Mouse (Mus musculus) kidney, adult 9 months (tissue): ENCODE results near the gene Gm5269.
A peak's percentile ranks its signal among the peaks of the same experiment; 100 is the strongest.

Experiments
- DNase-seq: peaks from one replicate; pipeline ENCODE4 v3.0.0; 2022

Gene Gm5269

DNA sequence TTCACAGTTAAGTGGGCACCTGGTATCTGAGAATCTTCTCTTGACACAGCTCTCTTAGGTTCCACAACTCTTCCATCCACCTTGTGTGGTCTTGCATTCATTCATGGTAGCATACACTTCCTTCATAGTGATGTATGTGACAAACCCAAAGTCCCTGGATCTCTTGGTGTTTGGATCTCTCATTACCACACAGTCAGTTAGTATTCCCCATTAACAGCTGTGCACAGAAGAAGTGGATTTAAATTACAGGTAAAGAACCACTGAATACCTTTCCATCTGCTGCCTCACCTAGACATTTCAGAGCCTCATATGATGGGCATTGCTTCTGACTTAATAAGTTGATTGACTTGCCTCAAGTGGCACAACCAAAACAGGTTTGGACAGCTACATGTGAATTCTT is at the start of gene Gm5269:
Gene Gm5269, minus strand, starts transcription at position 101 of the 400 bp plus-strand sequence.
- no peak for DNase-seq

- DNase-seq: no peak
These were observed 41.1 kb upstream of the Gm5269 start for GRCm38 (mm10) chr1:45931127-45931526.

DNA sequence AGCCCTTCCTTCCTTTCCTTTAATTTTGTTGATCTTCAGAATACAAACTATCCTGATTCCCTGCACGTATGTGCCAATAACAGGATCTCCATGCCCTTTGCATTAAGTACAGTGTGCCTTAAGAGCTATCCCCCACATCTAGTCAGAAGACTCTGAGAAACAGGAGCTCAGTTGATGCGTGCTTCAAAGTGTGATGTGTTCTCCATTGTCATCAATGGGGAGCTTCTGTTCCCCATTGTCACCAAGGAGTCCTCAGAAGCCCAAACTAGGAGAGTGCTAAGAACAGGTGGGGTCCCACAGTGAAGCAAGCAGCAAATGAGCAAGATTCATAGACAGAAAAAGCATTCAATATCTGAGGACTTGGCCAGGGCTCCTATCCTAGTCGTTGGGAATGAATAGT is 36.8 kb upstream of the Gm5269 start:
- no peak for DNase-seq

DNA sequence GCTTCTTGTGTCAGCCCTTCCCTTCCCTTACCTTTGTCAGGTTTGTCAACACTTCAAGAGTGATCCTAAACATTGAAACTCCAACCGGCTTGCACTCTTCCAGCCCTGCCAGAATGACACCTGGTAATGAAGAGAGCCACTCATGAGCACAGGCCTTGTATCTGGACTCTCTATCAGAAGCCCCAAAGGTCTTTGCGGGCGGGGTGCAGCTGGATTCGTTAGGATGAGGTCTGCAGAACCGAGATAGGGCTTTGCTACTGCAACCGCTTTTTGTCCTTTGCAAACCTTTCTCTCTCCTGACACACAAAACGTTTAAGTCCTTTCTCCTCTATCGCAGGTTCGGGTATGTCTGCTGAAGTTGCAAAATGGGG is 36.3 kb upstream of the Gm5269 start, which contains the start of gene Slc40a1:
Gene Slc40a1, minus strand, starts transcription at position 131 of the 371 bp plus-strand sequence.
- DNase-seq: no peak

DNA sequence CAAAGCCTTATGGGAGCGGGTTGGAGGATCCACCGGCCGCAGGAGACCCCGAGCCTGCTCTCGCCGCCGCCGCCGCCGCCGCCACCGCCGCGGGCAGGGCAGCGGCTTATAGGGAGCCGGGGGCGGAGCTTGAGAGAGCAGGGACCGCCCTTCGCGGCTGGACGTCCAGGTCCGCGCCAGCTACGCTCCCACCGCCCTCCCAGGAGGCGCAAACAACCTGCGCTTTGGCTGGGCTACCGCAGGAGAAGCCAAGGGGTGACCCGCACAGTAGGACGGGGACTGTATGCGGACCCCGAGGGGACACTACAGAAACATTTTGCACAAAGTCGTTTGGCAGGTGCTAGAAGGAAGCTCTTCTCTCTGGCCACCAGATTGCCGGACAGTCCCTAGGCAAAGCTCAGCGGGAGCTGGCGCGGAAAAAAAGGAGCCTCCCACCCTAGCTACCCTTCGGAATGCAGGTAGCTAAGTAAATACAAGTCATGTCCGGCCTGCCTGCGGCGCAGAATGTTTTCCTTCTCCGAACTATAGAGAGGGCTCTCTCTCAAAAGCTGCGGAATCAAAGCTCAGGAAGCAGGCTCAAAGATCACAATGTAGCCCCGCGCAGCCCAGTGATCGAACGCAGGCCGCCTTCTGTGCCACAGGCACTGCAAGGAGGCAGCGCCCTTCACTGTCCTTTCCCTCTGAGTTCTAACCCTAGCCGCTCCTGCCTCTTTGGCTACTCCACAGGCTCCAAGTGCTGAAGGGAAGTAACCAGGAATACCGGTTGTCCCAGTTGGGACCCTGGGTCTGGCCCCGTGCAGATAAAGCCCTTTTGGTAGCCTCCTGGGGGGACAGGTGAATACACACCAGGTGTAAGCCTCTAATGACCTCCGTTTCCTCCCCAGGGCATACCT is 35.7 kb upstream of the Gm5269 start:
- DNase-seq: peak; percentile 86

DNA sequence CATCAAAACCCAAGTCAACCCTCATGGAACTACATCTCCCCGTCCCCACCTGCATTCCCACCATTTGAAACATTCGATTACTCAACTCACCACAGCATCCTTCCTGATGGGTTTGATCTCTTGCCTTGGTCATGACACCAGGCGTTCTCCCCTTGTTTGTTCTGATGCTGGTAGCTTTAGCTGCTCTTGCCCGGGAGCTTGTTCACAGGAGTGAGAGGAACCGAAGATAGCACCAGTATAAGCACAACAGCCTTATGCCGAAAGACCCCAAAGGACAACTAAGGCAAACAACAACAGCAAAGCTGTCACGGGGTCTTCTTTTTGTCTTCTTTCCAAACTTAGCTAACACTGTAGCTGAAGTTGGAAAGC is 35.0 kb upstream of the Gm5269 start:
- no peak for DNase-seq

GRCm38 (mm10) chr1:45924516-45924915 is 34.4 kb upstream of the Gm5269 start:
- DNase-seq: peak; percentile 36

GRCm38 (mm10) chr1:45923306-45923705 is 33.2 kb upstream of the Gm5269 start:
- DNase-seq: peak; percentile 68

- DNase-seq: peak; percentile 93
These were observed 30.6 kb upstream of the Gm5269 start for GRCm38 (mm10) chr1:45920703-45921102.

DNA sequence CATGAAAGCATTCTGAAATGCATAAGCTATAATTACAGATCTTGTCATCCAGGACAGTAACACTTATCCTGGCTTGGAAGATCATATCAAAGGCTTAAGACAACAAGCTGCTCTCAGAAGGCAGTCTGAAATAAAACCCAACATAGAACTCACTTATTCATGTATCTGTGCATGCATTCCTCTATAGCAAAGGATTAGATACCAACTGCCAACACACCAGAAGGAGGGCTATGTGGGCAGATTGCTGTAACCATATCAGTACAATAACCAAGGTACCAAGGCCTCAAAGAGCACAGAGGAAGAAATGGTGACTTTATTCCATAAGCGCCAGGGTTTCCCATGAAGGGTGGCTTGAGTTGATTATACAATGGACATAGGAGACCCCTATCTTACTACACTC is 29.7 kb upstream of the Gm5269 start:
- DNase-seq: no peak

GRCm38 (mm10) chr1:45917136-45917803 is 27.2 kb upstream of the Gm5269 start:
- DNase-seq: no peak

DNA sequence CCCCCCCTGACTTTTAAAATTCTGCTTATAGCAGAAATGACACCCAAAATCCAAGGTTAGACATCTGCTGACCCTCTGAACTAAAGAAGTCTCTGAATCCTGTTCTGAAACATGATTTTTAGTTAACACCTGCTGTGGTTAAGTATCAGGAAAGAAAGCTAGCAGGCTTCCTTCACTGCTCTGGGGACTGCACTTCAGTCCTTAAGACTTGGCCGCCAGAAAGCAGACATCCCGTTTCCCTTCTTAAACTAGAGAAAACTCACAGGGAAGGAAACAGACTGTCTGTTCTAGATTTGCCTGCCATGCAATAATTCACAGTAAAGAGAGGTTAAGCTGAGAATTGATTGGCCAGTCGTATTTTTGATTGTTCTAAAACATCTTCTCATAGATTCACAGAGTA is 26.1 kb upstream of the Gm5269 start:
- DNase-seq: no peak

DNA sequence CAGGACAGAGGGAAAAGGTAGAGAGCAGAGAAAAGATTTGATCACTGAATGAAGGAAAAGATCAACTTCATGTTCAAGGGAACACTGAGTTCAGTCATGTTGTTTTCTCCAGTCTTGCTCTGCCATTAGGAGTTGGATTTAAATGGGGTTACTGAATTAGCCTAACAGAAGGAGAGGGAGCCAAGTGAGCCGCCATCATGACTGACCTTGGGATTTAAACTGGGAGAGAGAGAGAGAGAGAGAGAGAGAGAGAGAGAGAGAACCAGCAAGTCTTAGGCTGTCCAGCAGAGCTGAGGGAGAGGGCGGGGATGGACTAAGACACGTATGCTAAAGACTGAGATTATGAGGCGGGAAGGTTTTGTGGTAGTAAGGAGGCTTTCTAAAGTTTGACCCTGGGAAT is 24.2 kb upstream of the Gm5269 start:
- DNase-seq: no peak

DNA sequence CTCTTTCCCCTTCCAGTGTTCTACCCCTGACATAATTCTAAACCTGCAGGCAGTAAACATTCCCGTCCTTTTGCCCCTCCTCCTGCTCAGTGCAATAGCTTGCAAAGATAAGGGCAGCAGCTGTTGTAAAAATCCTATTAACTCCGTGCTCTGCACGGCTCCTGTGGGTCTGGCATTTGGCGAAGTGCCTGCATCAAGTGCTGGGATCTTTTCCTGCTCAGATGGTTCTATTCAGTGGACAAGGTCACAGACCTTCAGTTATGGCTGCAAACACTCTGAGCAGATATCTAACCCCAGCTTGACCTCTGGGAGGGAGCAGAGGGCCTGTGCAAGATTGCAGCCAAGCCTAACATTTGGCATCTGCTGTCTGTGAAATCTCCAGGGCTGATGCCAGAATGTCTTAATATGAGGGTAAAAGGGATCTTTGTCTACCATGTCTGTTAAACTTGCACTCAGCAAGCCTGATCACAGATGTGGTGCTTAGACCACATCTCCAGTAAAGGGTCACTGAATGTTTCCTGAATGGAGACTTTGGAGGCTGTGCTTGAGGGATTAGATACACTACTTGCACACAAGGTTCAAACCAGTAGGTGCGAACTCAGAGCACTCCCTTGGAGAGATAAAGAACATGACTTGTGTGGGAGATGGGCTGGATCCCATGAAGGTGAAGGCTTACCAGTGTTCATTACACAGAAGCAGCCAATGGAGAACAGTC is 15.2 kb upstream of the Gm5269 start:
- DNase-seq: peak; percentile 76

- DNase-seq: no peak
These were observed 14.1 kb upstream of the Gm5269 start for GRCm38 (mm10) chr1:45904161-45904560.

- no peak for DNase-seq
These were observed 8.0 kb upstream of the Gm5269 start for GRCm38 (mm10) chr1:45898044-45898443.

GRCm38 (mm10) chr1:45894168-45894912 is 4.3 kb upstream of the Gm5269 start:
- DNase-seq: no peak

DNA sequence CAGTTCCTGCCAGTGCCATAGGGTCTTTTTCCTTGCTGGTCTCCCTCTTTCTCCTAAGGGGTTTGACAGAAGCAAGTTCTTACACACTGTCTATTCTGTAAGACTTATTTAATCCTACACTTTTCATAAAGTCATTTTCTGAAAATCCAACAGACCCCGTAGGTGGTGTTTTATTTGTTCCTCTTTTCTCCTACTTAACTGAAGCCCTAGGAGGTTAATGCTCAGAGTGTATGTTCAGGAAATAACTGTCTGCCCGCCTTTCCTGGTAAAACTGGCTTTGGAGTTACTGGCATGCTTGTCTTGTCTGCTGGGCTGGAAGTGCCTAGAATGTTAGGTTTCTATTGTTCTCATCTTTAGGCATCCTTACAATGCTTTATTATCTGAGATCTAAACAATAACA is 1.9 kb upstream of the Gm5269 start:
- DNase-seq: no peak

DNA sequence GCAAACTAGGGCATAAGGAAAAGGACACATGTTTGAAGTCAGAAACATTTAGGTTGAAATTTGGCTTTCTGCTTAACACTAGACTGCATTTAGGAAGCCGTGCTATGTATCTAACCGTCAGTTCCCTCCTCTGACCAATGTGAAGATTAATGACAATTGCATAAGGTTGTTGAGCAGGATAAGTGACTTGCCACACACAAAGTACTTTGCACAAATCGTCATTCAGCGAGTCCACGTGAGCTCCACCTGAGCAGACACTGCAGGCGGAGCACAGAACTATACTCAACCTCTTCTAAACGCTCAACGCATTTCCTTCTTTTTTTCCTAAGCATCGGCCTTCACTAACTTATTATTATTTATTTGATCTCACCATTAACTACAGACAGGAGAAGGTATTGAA is 3.3 kb downstream of the Gm5269 start:
- no peak for DNase-seq

- no peak for DNase-seq
These were observed 6.7 kb downstream of the Gm5269 start for GRCm38 (mm10) chr1:45883378-45883777.

- no peak for DNase-seq
These were observed 8.0 kb downstream of the Gm5269 start for GRCm38 (mm10) chr1:45882076-45882475.

GRCm38 (mm10) chr1:45881228-45881832 is 8.7 kb downstream of the Gm5269 start:
- no peak for DNase-seq
